Mouse (Mus musculus) bone marrow, adult 2 months (tissue): Measurements from ENCODE around the gene Serpind1. TPM values are rescaled to one million over a fixed set of nuclear protein-coding genes. Genes with fewer than 3 reads are reported as not detected.

ENCODE experiments used
- H3K27ac ChIP-seq: fragments of 200-500 bp; 2 replicates; pipeline ENCODE4 v1.5.1; 2012; ENCODE audit warnings: low read depth, mild to moderate bottlenecking, control low read depth, inconsistent platforms, low read length; ENCODE audit not compliant: control insufficient read depth, poor library complexity, insufficient read depth
- H3K4me1 ChIP-seq: fragments of 200-500 bp; 2 replicates; pipeline ENCODE4 v1.6.1; 2011; ENCODE audit warnings: low read length; ENCODE audit not compliant: control insufficient read depth, insufficient read depth
- H3K4me3 ChIP-seq: fragments of 200-500 bp; replicated peaks from 2 replicates; pipeline ENCODE3; 2011; ENCODE audit warnings: mild to moderate bottlenecking, low read depth, low read length, control low read depth; ENCODE audit not compliant: control insufficient read depth
- CTCF ChIP-seq: fragments of 200-500 bp; IDR thresholded peaks from 2 replicates; pipeline ENCODE4 v1.5.1; 2011; ENCODE audit warnings: low read length, control low read depth; ENCODE audit not compliant: control insufficient read depth, insufficient read depth
- POLR2A ChIP-seq: fragments of 200-500 bp; IDR thresholded peaks from 2 replicates; pipeline ENCODE4 v1.6.1; 2011; ENCODE audit warnings: low read depth, mild to moderate bottlenecking, control low read depth, low read length, borderline replicate concordance; ENCODE audit not compliant: control insufficient read depth
- WGBS: fragments of 180-500 bp; shearing (Covaris S2); methylation state at CpG from one replicate; pipeline ENCODE4 v1.1.7; 2018; 5-methylcytosine and 5-hydroxymethylcytosine counted together
- polyA plus RNA-seq: library from polyadenylated mRNA; stranded (reverse); fragments of >200 nt; gene quantifications from 2 replicates; pipeline ENCODE4 v1.2.4, GENCODE M21; 2011; ENCODE audit warnings: low replicate concordance; ENCODE audit not compliant: missing spikeins, insufficient read depth, insufficient read length

Serpind1 gene
- polyA plus RNA-seq, 1 experiment: 2.3 TPM

GRCm38 (mm10) chr16:17392784-17393183 is 61.6 kb downstream of the Serpind1 start:
- H3K4me1 ChIP-seq: no peaks in the 10 kb centered on the region
- TF ChIP-seq POLR2A: no peak
- TF ChIP-seq CTCF: no peak
- H3K4me3 ChIP-seq: no peak overlapping the region
- no peak overlapping the region for H3K27ac ChIP-seq
- 66% methylated on average over 4 of the region's 4 CpGs for WGBS

Other genes with a start within 250 kb of the Serpind1 start
- 54.0 and 99.6 TPM in 2 replicates for gene Ppil2, start 220.1 kb upstream of the Serpind1 start, polyA plus RNA-seq
- 15.1 and 23.6 TPM in 2 replicates for gene 2610318N02Rik, start 206.2 kb upstream of the Serpind1 start, polyA plus RNA-seq
- 10.8 and 28.0 TPM in 2 replicates for gene Sdf2l1, start 199.0 kb upstream of the Serpind1 start, polyA plus RNA-seq
- 2.9 and 5.4 TPM in 2 replicates for gene Ydjc, start 186.8 kb upstream of the Serpind1 start, polyA plus RNA-seq
- gene Ccdc116, start 184.1 kb upstream of the Serpind1 start, polyA plus RNA-seq: 0.61 and 1.8 TPM in 2 replicates
- 70.5 and 97.7 TPM in 2 replicates for gene Ube2l3, start 128.7 kb upstream of the Serpind1 start, polyA plus RNA-seq
- not detected in 2 replicates for gene Rimbp3, start 122.8 kb upstream of the Serpind1 start, polyA plus RNA-seq
- 1.2 and 3.5 TPM in 2 replicates for gene Hic2, start 97.8 kb upstream of the Serpind1 start, polyA plus RNA-seq
- 11.5 and 35.5 TPM in 2 replicates for gene Tmem191c, start 55.3 kb upstream of the Serpind1 start, polyA plus RNA-seq
- 7.7 and 14.5 TPM in 2 replicates for gene Snap29, start 74.6 kb downstream of the Serpind1 start, polyA plus RNA-seq
- 26.4 and 46.1 TPM in 2 replicates for gene Pi4ka, start 74.9 kb downstream of the Serpind1 start, polyA plus RNA-seq
- gene Crkl, start 120.6 kb downstream of the Serpind1 start, polyA plus RNA-seq: 10.5 and 18.7 TPM in 2 replicates
- gene Aifm3, start 158.2 kb downstream of the Serpind1 start, polyA plus RNA-seq: not detected in 2 replicates
- 22.2 and 40.6 TPM in 2 replicates for gene Lztr1, start 177.3 kb downstream of the Serpind1 start, polyA plus RNA-seq
- 13.6 and 31.8 TPM in 2 replicates for gene Thap7, start 199.8 kb downstream of the Serpind1 start, polyA plus RNA-seq
- not detected in 2 replicates for gene Lrrc74b, start 229.9 kb downstream of the Serpind1 start, polyA plus RNA-seq
- gene P2rx6, start 230.5 kb downstream of the Serpind1 start, polyA plus RNA-seq: 0.41 TPM in 1 of 2 replicates, not detected in the other